In the genomic region with DNA sequence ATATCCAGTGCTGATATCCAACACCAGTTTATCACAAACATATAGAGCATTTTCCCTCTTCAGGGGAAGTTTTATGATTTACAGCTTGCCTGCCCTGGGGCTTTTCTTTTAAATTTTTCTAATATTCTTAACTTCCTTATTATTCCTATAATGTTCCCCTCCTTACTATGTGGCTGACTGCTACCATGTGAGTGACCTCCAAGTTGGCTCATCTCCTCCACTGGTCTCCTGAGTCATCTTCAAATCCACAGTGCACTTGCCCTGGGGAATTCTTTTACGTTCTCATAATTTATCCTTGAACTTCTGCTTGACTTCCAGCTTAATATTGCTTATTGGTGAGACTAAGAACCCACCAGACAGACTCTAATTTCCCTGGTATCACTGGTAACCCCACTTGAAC, we compare ENCODE assay signal across 19 mouse cellular contexts.
"Had no signal": no experiment of that assay in that cellular context is flagged by ENCODE, and none has a peak within 500 bp of the region (broad histone marks: within the 10 kb centered on the region; RNA-seq: fewer than 3 reads in every experiment).

No protein-coding gene starts in this region.

- H3K9me3 ChIP-seq: midbrain, embryonic 10.5 days; midbrain, embryonic 12.5 days; neural tube, embryonic 13.5 days; neural tube, embryonic 15.5 days had no signal

- H3K9ac ChIP-seq: lung, embryonic 14.5 days; midbrain, embryonic 12.5 days; neural tube, embryonic 13.5 days; neural tube, embryonic 15.5 days had no signal

- H3K27me3 ChIP-seq: midbrain, embryonic 12.5 days; neural tube, embryonic 13.5 days; neural tube, embryonic 15.5 days had no signal

- H3K36me3 ChIP-seq: midbrain, embryonic 10.5 days; midbrain, embryonic 12.5 days; neural tube, embryonic 13.5 days; neural tube, embryonic 15.5 days had no signal

- H3K27ac ChIP-seq: midbrain, embryonic 10.5 days; midbrain, embryonic 12.5 days; neural tube, embryonic 13.5 days; neural tube, embryonic 15.5 days had no signal

- H3K4me3 ChIP-seq: midbrain, embryonic 10.5 days; midbrain, embryonic 12.5 days; myocyte; neural tube, embryonic 13.5 days; neural tube, embryonic 15.5 days had no signal

- H3K4me1 ChIP-seq: midbrain, embryonic 10.5 days; midbrain, embryonic 12.5 days; neural tube, embryonic 13.5 days; neural tube, embryonic 15.5 days had no signal

- ATAC-seq: midbrain, embryonic 16.5 days had no signal

- DNase-seq: lung, adult 18-20 months; lung, embryonic 14.5 days; lung, postnatal 10 days; lung, postnatal 4 days; midbrain, embryonic 14.5 days; retina, postnatal 1 day; right cerebral cortex, adult 18-20 months; right cerebral cortex, postnatal 25 days; right cerebral cortex, postnatal 4 days; spleen, adult 18-20 months; thymus, adult 18-20 months; thymus, postnatal 14 days; thymus, postnatal 36 days had no signal

- H3K4me2 ChIP-seq: lung, embryonic 14.5 days; midbrain, embryonic 12.5 days; neural tube, embryonic 13.5 days; neural tube, embryonic 15.5 days had no signal
